Mouse (Mus musculus) midbrain, embryonic 14.5 days (tissue): ENCODE data around the gene Hmcn2. TPM values are rescaled to one million over a fixed set of nuclear protein-coding genes. Genes with fewer than 3 reads are reported as not detected.
A peak's percentile ranks its signal among the peaks of the same experiment; 100 is the strongest.

Source experiments
- ATAC-seq: fragments of 200-750 bp; cut with Nextera tagmentation; 2 replicates; pipeline ENCODE4 v1.8.0; 2017; ENCODE audit warnings: moderate number of reproducible peaks, moderate library complexity; ENCODE audit not compliant: low FRiP score, low TSS enrichment
- DNase-seq: peaks from one replicate; pipeline ENCODE4 v3.0.0-alpha.2; 2015
- H3K27ac ChIP-seq: fragments of 300-500 bp; sonication (generic); replicated peaks from 2 replicates; pipeline ENCODE4 v1.5.1; 2014; ENCODE audit warnings: mild to moderate bottlenecking, low read depth, low read length, moderate library complexity
- H3K27me3 ChIP-seq: fragments of 300-500 bp; sonication (generic); 2 replicates; pipeline ENCODE4 v1.6.1; 2014; ENCODE audit warnings: low read length, control low read depth, mixed read lengths; ENCODE audit not compliant: control insufficient read depth, insufficient read depth
- H3K36me3 ChIP-seq: fragments of 300-500 bp; sonication (generic); 2 replicates; pipeline ENCODE4 v1.6.1; 2014; ENCODE audit warnings: low read length, control low read depth; ENCODE audit not compliant: control insufficient read depth, insufficient read depth
- H3K4me1 ChIP-seq: fragments of 300-500 bp; sonication (generic); 2 replicates; pipeline ENCODE4 v1.6.1; 2014; ENCODE audit warnings: mild to moderate bottlenecking, antibody characterized with exemption, low read length, control low read depth; ENCODE audit not compliant: control insufficient read depth, insufficient read depth
- H3K4me2 ChIP-seq: fragments of 300-500 bp; sonication (generic); 2 replicates; pipeline ENCODE4 v1.6.1; 2014; ENCODE audit warnings: mild to moderate bottlenecking, low read length, moderate library complexity
- H3K4me3 ChIP-seq: fragments of 300-500 bp; sonication (generic); replicated peaks from 2 replicates; pipeline ENCODE4 v1.5.1; 2014; ENCODE audit warnings: low read depth, low read length
- H3K9ac ChIP-seq: fragments of 300-500 bp; sonication (generic); replicated peaks from 2 replicates; pipeline ENCODE4 v1.6.1; 2014; ENCODE audit warnings: mild to moderate bottlenecking, low read length, moderate library complexity
- H3K9me3 ChIP-seq: fragments of 300-500 bp; sonication (generic); 2 replicates; pipeline ENCODE4 v1.6.1; 2016; ENCODE audit warnings: low read length, control low read depth, mixed read lengths; ENCODE audit not compliant: control insufficient read depth
- WGBS: fragments of 180-500 bp; shearing (Covaris S2); extraction: QIAGEN DNeasy Blood & Tissue Kit; methylation state at CpG from one replicate; pipeline ENCODE4 v1.1.7; 2014; 5-methylcytosine and 5-hydroxymethylcytosine counted together
- polyA plus RNA-seq: library from polyadenylated mRNA; unstranded; fragments of >200 nt; fragmentation: Nextera tagmentation; extraction: Ambion mirVana; gene quantifications from 2 replicates; pipeline ENCODE4 v1.2.1, GENCODE M21; 2014

The Hmcn2 gene
- polyA plus RNA-seq, 1 experiment from 2014 or later: 0.08 TPM

GRCm38 (mm10) chr2:31476107-31476820 lies 162.0 kb downstream of the Hmcn2 start:
- no peak for ATAC-seq
- 71% methylated on average over 10 of the region's 10 CpGs for WGBS
- H3K4me1 ChIP-seq: peaks cover 8% of the 10 kb centered on the region

DNA sequence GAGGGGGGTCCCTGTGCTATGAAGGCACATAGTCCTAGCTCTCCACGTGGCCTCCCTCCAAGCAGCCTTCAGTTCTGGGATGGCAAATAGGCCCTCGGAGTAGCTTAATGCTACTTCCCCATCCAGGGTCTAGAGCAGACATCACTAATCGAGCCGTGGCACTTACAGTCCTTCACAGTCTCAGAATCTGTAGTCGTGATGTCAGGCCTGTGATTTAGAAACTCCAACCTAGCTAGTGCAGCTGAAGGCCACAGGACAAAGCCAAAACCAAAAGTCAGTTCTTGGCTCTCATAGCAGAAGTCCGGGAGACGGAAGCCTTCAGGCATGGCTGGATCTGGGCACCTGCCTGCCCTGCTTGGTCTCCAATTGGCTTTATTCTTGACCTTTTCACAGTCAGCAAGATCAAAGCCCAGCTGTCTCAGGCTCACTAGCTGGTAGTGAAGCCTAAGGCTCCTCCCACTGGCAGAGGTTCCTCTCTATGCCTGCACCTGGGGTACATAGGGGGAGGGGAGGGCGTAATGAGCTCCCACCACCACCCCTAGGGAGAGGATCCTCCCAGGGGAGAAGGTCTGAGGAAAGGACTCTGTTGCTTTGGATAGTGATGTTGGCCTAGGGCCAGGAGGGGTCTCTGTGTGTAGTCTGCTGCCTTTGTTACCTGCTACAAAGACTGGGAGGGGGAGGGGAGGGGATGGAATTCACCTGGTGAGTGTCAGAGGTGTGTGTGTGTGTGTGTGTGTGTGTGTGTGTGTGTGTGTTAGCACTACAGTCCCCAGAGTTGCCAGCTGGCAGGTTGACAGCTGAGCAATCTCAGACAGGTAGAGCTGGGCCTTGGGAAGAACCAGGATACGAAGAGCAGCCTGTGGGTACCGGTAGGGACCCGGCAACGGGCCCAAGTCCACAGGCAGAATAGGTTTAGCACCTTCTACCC lies 163.3 kb downstream of the Hmcn2 start:
- ATAC-seq (no peak), DNase-seq (no peak)
- peaks cover 8% of the 10 kb centered on the region for H3K4me1 ChIP-seq
- H3K9me3 ChIP-seq: no peaks in the 10 kb centered on the region
- H3K4me2 ChIP-seq: no peak overlapping the region
- peaks cover 10% of the 10 kb centered on the region; the same call in 1 of the 2 replicates for H3K27me3 ChIP-seq
- no peaks in the 10 kb centered on the region for H3K36me3 ChIP-seq
- no peak overlapping the region for H3K27ac ChIP-seq
- 75% methylated on average over 12 of the region's 12 CpGs for WGBS
- no peak overlapping the region for H3K9ac ChIP-seq
- H3K4me3 ChIP-seq: no peak overlapping the region

More at GRCm38 (mm10) chr2:31476107-31476820, 162.0 kb downstream of the Hmcn2 start:
- Histone ChIP-seq H3K9me3 (no peaks in the 10 kb centered on the region), H3K4me3 (no peak overlapping the region), H3K9ac (no peak overlapping the region), H3K36me3 (no peaks in the 10 kb centered on the region), H3K27ac (no peak overlapping the region), H3K27me3 (peaks cover 13% of the 10 kb centered on the region; the same call in 1 of the 2 replicates), H3K4me2 (no peak overlapping the region)
- no peak for DNase-seq

GRCm38 (mm10) chr2:31482914-31483575 lies 168.8 kb downstream of the Hmcn2 start:
- H3K4me1 ChIP-seq: no peaks in the 10 kb centered on the region
- H3K4me2 ChIP-seq: no peak overlapping the region
- 31% methylated on average over 8 of the region's 8 CpGs for WGBS
- no peaks in the 10 kb centered on the region for H3K9me3 ChIP-seq
- peaks cover 52% of the 10 kb centered on the region for H3K27me3 ChIP-seq
- DNase-seq (peak; percentile 96), ATAC-seq (0 out of 2 replicates have a peak, but pooled peaks have one; percentile 48)
- H3K36me3 ChIP-seq: no peaks in the 10 kb centered on the region
- H3K9ac ChIP-seq: no peak overlapping the region
- H3K4me3 ChIP-seq: no peak overlapping the region
- H3K27ac ChIP-seq: no peak overlapping the region

DNA sequence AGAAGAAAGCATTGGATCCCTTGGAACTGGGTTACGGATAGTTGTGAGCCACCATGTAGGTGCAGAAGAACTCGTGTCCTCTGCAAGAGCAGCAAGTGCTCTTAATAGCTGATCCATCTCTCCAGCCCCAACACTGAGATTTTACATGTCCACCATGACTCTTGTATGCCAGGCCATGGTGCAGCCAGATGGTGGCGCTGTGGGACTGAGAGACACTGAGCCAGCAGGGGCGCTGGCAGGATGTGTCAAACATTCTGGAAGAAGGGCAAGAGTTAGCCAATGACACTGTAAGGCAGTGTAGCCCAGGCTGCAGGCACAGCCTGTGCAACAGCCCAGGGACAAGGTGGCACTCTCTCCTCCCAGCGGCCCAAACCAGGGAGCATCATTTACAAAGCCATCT lies 170.0 kb downstream of the Hmcn2 start:
- H3K27me3 ChIP-seq: peaks cover 55% of the 10 kb centered on the region
- DNase-seq: peak; percentile 90
- no peaks in the 10 kb centered on the region for H3K36me3 ChIP-seq
- no peak overlapping the region for H3K27ac ChIP-seq
- no peaks in the 10 kb centered on the region for H3K9me3 ChIP-seq
- no peak overlapping the region for H3K4me3 ChIP-seq
- no peak overlapping the region for H3K9ac ChIP-seq
- 21% methylated on average over 5 of the region's 5 CpGs for WGBS
- no peak for ATAC-seq
- H3K4me2 ChIP-seq: no peak overlapping the region
- H3K4me1 ChIP-seq: no peaks in the 10 kb centered on the region

DNA sequence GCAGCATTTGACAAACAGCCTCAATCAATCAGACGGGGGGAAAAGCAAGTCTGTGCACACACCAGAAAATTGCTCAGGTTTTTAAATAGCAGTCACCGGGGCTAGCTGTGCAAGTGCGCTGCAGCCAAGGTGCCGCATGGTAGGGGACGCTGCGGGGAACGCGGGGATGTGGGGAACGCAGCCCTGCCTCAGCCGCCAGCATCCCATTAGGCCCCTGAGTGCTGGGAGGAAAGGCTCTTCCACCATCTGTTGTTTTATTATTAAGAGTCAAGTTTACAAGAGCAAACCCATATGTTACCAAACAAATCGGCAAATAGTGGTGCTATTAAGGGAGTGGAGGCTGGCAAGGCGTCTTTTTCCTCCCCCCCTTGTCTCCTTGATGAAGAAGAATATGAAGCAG lies 175.0 kb downstream of the Hmcn2 start:
- no peak overlapping the region for H3K9ac ChIP-seq
- no peak overlapping the region for H3K4me3 ChIP-seq

GRCm38 (mm10) chr2:31490556-31490955 lies 176.3 kb downstream of the Hmcn2 start:
- peaks cover 69% of the 10 kb centered on the region for H3K27me3 ChIP-seq
- H3K4me3 ChIP-seq: no peak overlapping the region
- DNase-seq (no peak), ATAC-seq (no peak)
- no peak overlapping the region for H3K27ac ChIP-seq
- H3K9ac ChIP-seq: no peak overlapping the region
- peaks cover 8% of the 10 kb centered on the region; the same call in 1 of the 2 replicates for H3K4me1 ChIP-seq
- no peaks in the 10 kb centered on the region for H3K36me3 ChIP-seq
- H3K9me3 ChIP-seq: no peaks in the 10 kb centered on the region
- no peak overlapping the region for H3K4me2 ChIP-seq
- WGBS: 88% methylated on average over 2 of the region's 2 CpGs

More for the DNA sequence above, 175.0 kb downstream of the Hmcn2 start:
- Histone ChIP-seq H3K36me3 (no peaks in the 10 kb centered on the region), H3K27me3 (peaks cover 71% of the 10 kb centered on the region), H3K4me1 (peaks cover under 1% of the 10 kb centered on the region; the same call in 1 of the 2 replicates), H3K4me2 (no peak overlapping the region), H3K9me3 (no peaks in the 10 kb centered on the region), H3K27ac (no peak overlapping the region)
- WGBS: 30% methylated on average over 12 of the region's 12 CpGs
- ATAC-seq (no peak), DNase-seq (no peak)

DNA sequence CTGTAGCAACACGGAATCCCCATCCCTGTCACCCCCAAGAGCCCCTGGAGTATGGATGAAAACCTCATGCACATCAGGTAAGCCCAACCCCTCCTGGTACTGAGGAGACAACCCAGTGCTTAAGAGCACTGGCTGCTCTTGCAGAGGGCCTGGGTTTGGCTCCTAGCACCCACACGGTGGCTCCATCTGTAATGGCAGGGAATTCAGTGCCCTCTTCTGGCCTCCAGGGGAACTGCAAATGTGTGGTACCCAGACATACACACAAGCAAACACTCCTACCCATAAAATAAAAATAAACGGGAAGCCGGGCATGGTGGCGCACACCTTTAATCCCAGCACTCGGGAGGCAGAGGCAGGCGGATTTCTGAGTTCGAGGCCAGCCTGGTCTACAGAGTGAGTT lies 178.1 kb downstream of the Hmcn2 start:
- no peaks in the 10 kb centered on the region for H3K9me3 ChIP-seq
- peaks cover 70% of the 10 kb centered on the region for H3K27me3 ChIP-seq
- no peak overlapping the region for H3K4me3 ChIP-seq
- 94% methylated on average over 8 of the region's 8 CpGs for WGBS
- H3K9ac ChIP-seq: no peak overlapping the region
- peaks cover 19% of the 10 kb centered on the region; the same call in 1 of the 2 replicates for H3K4me1 ChIP-seq
- H3K27ac ChIP-seq: no peak overlapping the region
- DNase-seq (no peak), ATAC-seq (no peak)
- H3K4me2 ChIP-seq: no peak overlapping the region
- no peaks in the 10 kb centered on the region for H3K36me3 ChIP-seq

DNA sequence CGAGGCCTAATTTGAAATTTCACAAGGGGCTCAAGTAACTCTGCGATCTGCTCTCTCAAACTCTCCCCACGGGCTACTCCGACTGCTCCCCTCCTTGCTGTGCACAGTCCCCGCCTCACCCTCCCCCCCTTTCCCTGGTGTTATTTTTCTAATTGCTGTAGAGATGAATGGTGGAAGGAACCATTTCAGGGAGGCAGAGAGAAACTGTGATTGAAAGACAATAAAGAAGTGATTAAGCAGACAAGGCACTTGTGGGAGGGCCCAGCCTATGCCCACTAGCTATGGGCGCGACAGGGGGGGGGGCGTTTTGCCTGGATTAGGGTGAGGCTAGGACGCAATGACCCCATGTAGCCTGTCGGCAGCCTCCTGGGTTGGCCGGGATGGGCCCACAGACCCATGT lies 179.0 kb downstream of the Hmcn2 start:
- no peak overlapping the region for H3K9ac ChIP-seq
- H3K36me3 ChIP-seq: no peaks in the 10 kb centered on the region
- H3K4me3 ChIP-seq: no peak overlapping the region
- ATAC-seq (no peak), DNase-seq (no peak)
- no peaks in the 10 kb centered on the region for H3K9me3 ChIP-seq
- no peak overlapping the region for H3K27ac ChIP-seq
- peaks cover 29% of the 10 kb centered on the region for H3K4me1 ChIP-seq
- peaks cover 68% of the 10 kb centered on the region for H3K27me3 ChIP-seq
- H3K4me2 ChIP-seq: no peak overlapping the region
- WGBS: 42% methylated on average over 11 of the region's 11 CpGs
